Mouse (Mus musculus) gastrocnemius, adult 8-10 months (tissue): Measurements from ENCODE around the gene Akap1. TPM values are rescaled to one million over a fixed set of nuclear protein-coding genes. Genes with fewer than 3 reads are reported as not detected.
"Not testable (repeated sequence)": the region's sequence is repeated elsewhere in the genome, so short reads cannot be mapped to it uniquely, and the experiment has no call there.

ENCODE experiments used
- DNase-seq, 2 experiments: peaks; one replicate each; pipeline ENCODE4 v3.0.0; 2022; ENCODE audit warnings: low spot score in 2 of 2
- total RNA-seq, 4 experiments: library from RNA; stranded (reverse); gene quantifications; 2 replicates each; pipeline ENCODE4 v1.2.4; 2022

Akap1 gene
- total RNA-seq: 10 to 100 TPM; 61.8 to 71.6 (median 65.3) TPM

- peak; percentile 97 to 98 for DNase-seq
Observed at GRCm38 (mm10) chr11:88864458-88865197, at the start of gene Akap1. Gene Akap1, minus strand, starts transcription at chr11:88864586.

GRCm38 (mm10) chr11:88909388-88910036 lies 45.1 kb upstream of the Akap1 start:
- peak in 1 of 2 experiments; percentile 21 for DNase-seq

- peak; percentile 29 to 52 for DNase-seq
Observed at GRCm38 (mm10) chr11:88908557-88909211, 44.3 kb upstream of the Akap1 start.

GRCm38 (mm10) chr11:88907886-88908285 lies 43.5 kb upstream of the Akap1 start:
- DNase-seq: no peak

- DNase-seq: no peak
Observed at GRCm38 (mm10) chr11:88905621-88906020, 41.2 kb upstream of the Akap1 start.

GRCm38 (mm10) chr11:88904080-88904479 lies 39.7 kb upstream of the Akap1 start:
- no peak for DNase-seq

- DNase-seq: peak; percentile 50 to 51
Observed at GRCm38 (mm10) chr11:88902762-88903161, 38.4 kb upstream of the Akap1 start.

- no peak for DNase-seq
Observed at GRCm38 (mm10) chr11:88901341-88901802, 37.0 kb upstream of the Akap1 start.

GRCm38 (mm10) chr11:88899561-88899960 lies 35.2 kb upstream of the Akap1 start:
- no peak for DNase-seq

GRCm38 (mm10) chr11:88898380-88898763 lies 34.0 kb upstream of the Akap1 start:
- no peak for DNase-seq

- peak in 1 of 2 experiments; percentile 33 for DNase-seq
Observed at GRCm38 (mm10) chr11:88897624-88898379, 33.4 kb upstream of the Akap1 start.

GRCm38 (mm10) chr11:88895800-88896232 lies 31.4 kb upstream of the Akap1 start:
- DNase-seq: peak; percentile 47 to 56

GRCm38 (mm10) chr11:88895235-88895634 lies 30.8 kb upstream of the Akap1 start:
- peak; percentile 18 to 22 for DNase-seq

GRCm38 (mm10) chr11:88894279-88894678 lies 29.9 kb upstream of the Akap1 start:
- not testable (repeated sequence) for DNase-seq

- peak; percentile 24 to 31 for DNase-seq
Observed at GRCm38 (mm10) chr11:88893501-88893900, 29.1 kb upstream of the Akap1 start.

- DNase-seq: peak in 1 of 2 experiments; percentile 32
Observed at GRCm38 (mm10) chr11:88892789-88893188, 28.4 kb upstream of the Akap1 start.

GRCm38 (mm10) chr11:88891921-88892561 lies 27.7 kb upstream of the Akap1 start:
- peak; percentile 70 for DNase-seq

GRCm38 (mm10) chr11:88891446-88891845 lies 27.1 kb upstream of the Akap1 start:
- peak; percentile 42 to 50 for DNase-seq

- not testable (repeated sequence) for DNase-seq
Observed at GRCm38 (mm10) chr11:88890904-88891303, 26.5 kb upstream of the Akap1 start.

GRCm38 (mm10) chr11:88888996-88889395 lies 24.6 kb upstream of the Akap1 start:
- DNase-seq: no peak
